Mouse (Mus musculus) stomach, embryonic 14.5 days (tissue): Measurements from ENCODE around the gene Hs1bp3. TPM values are rescaled to one million over a fixed set of nuclear protein-coding genes. Genes with fewer than 3 reads are reported as not detected.
A peak's percentile ranks its signal among the peaks of the same experiment; 100 is the strongest.

Experiments
- ATAC-seq: fragments of 200-750 bp; cut with Nextera tagmentation; 2 replicates; pipeline ENCODE4 v1.8.0; 2017; ENCODE audit warnings: low read depth, moderate TSS enrichment; ENCODE audit not compliant: insufficient number of reproducible peaks, insufficient read depth, low FRiP score
- H3K27ac ChIP-seq: fragments of 300-500 bp; sonication (generic); 2 replicates; pipeline ENCODE4 v1.5.1; 2014; ENCODE audit warnings: mild to moderate bottlenecking, low read length, moderate library complexity, mixed read lengths
- H3K27me3 ChIP-seq: fragments of 300-500 bp; sonication (generic); 2 replicates; pipeline ENCODE4 v1.6.1; 2014; ENCODE audit warnings: low read length, control low read depth, mixed read lengths; ENCODE audit not compliant: control insufficient read depth, insufficient read depth
- H3K36me3 ChIP-seq: fragments of 300-500 bp; sonication (generic); 2 replicates; pipeline ENCODE4 v1.6.1; 2014; ENCODE audit warnings: mild to moderate bottlenecking, control low read depth, low read length, moderate library complexity, mixed read lengths; ENCODE audit not compliant: control insufficient read depth, insufficient read depth
- H3K4me1 ChIP-seq: fragments of 300-500 bp; sonication (generic); 2 replicates; pipeline ENCODE4 v1.6.1; 2014; ENCODE audit warnings: low read length, control low read depth, mixed read lengths; ENCODE audit not compliant: control insufficient read depth, insufficient read depth
- H3K4me2 ChIP-seq: fragments of 300-500 bp; sonication (generic); replicated peaks from 2 replicates; pipeline ENCODE4 v1.6.1; 2014; ENCODE audit warnings: low read depth, low read length, control low read depth
- H3K4me3 ChIP-seq: fragments of 300-500 bp; sonication (generic); 2 replicates; pipeline ENCODE4 v1.5.1; 2014; ENCODE audit warnings: low read depth, low read length, control low read depth
- H3K9ac ChIP-seq: fragments of 300-500 bp; sonication (generic); replicated peaks from 2 replicates; pipeline ENCODE4 v1.6.1; 2014; ENCODE audit warnings: low read depth, mild to moderate bottlenecking, control low read depth, low read length, moderate library complexity, mixed read lengths
- H3K9me3 ChIP-seq: fragments of 300-500 bp; sonication (generic); 2 replicates; pipeline ENCODE4 v1.6.1; 2016; ENCODE audit warnings: low read depth, low read length, control low read depth; ENCODE audit not compliant: control insufficient read depth
- WGBS: fragments of 180-500 bp; shearing (Covaris S2); extraction: QIAGEN DNeasy Blood & Tissue Kit; methylation state at CpG from one replicate; pipeline ENCODE4 v1.1.7; 2014; 5-methylcytosine and 5-hydroxymethylcytosine counted together
- polyA plus RNA-seq: library from polyadenylated mRNA; unstranded; fragments of >200 nt; fragmentation: Nextera tagmentation; extraction: Ambion mirVana; gene quantifications from 2 replicates; pipeline ENCODE4 v1.2.1, GENCODE M21; 2014

Hs1bp3 gene
- polyA plus RNA-seq, 1 experiment from 2014 or later = 11.2 TPM

GRCm38 (mm10) chr12:8357449-8357848 lies 44.2 kb downstream of the Hs1bp3 start:
- H3K4me1 ChIP-seq = peaks cover 10% of the 10 kb centered on the region
- peak; percentile 88; the same call in 1 of the 2 replicates for ATAC-seq

GRCm38 (mm10) chr12:8358344-8358966 lies 45.2 kb downstream of the Hs1bp3 start:
- Histone ChIP-seq H3K4me1 (peaks cover 10% of the 10 kb centered on the region), H3K4me3 (no peak overlapping the region), H3K27me3 (no peaks in the 10 kb centered on the region), H3K9me3 (peaks cover 2% of the 10 kb centered on the region; the same call in 1 of the 2 replicates), H3K4me2 (no peak overlapping the region), H3K36me3 (no peaks in the 10 kb centered on the region), H3K9ac (no peak overlapping the region), H3K27ac (peak overlapping the region; percentile 71)
- no peak for ATAC-seq
- WGBS = 84% methylated on average over 5 of the region's 5 CpGs

More at GRCm38 (mm10) chr12:8357449-8357848, 44.2 kb downstream of the Hs1bp3 start:
- H3K27ac ChIP-seq = peak overlapping the region; percentile 71
- no peaks in the 10 kb centered on the region for H3K27me3 ChIP-seq
- H3K4me3 ChIP-seq = no peak overlapping the region
- H3K9ac ChIP-seq = no peak overlapping the region
- peaks cover 2% of the 10 kb centered on the region; the same call in 1 of the 2 replicates for H3K9me3 ChIP-seq
- WGBS = 28% methylated on average over 5 of the region's 5 CpGs
- no peak overlapping the region for H3K4me2 ChIP-seq
- H3K36me3 ChIP-seq = no peaks in the 10 kb centered on the region

- Histone ChIP-seq H3K27me3 (no peaks in the 10 kb centered on the region), H3K9ac (no peak overlapping the region), H3K36me3 (no peaks in the 10 kb centered on the region), H3K27ac (no peak overlapping the region), H3K4me2 (no peak overlapping the region), H3K4me1 (peaks cover 10% of the 10 kb centered on the region), H3K4me3 (no peak overlapping the region), H3K9me3 (peaks cover 2% of the 10 kb centered on the region; the same call in 1 of the 2 replicates)
- 92% methylated on average over 3 of the region's 3 CpGs for WGBS
- no peak for ATAC-seq
Measured at GRCm38 (mm10) chr12:8359418-8360112, 46.3 kb downstream of the Hs1bp3 start.

- ATAC-seq = no peak
- H3K9ac ChIP-seq = no peak overlapping the region
- WGBS = 75% methylated on average over 5 of the region's 5 CpGs
Measured at GRCm38 (mm10) chr12:8361866-8362265, 48.6 kb downstream of the Hs1bp3 start.

GRCm38 (mm10) chr12:8362400-8362799 lies 49.2 kb downstream of the Hs1bp3 start:
- WGBS = 54% methylated on average over 7 of the region's 7 CpGs
- no peaks in the 10 kb centered on the region for H3K27me3 ChIP-seq
- H3K27ac ChIP-seq = no peak overlapping the region
- H3K36me3 ChIP-seq = no peaks in the 10 kb centered on the region
- H3K4me1 ChIP-seq = peaks cover 10% of the 10 kb centered on the region
- no peak overlapping the region for H3K4me2 ChIP-seq
- no peak overlapping the region for H3K4me3 ChIP-seq
- no peaks in the 10 kb centered on the region for H3K9me3 ChIP-seq
- no peak overlapping the region for H3K9ac ChIP-seq
- ATAC-seq = no peak

More at GRCm38 (mm10) chr12:8361866-8362265, 48.6 kb downstream of the Hs1bp3 start:
- H3K27ac ChIP-seq = no peak overlapping the region
- H3K9me3 ChIP-seq = no peaks in the 10 kb centered on the region
- no peak overlapping the region for H3K4me3 ChIP-seq
- H3K4me1 ChIP-seq = peaks cover 10% of the 10 kb centered on the region
- no peak overlapping the region for H3K4me2 ChIP-seq
- H3K36me3 ChIP-seq = no peaks in the 10 kb centered on the region
- H3K27me3 ChIP-seq = no peaks in the 10 kb centered on the region

GRCm38 (mm10) chr12:8364321-8364838 lies 51.1 kb downstream of the Hs1bp3 start:
- no peaks in the 10 kb centered on the region for H3K27me3 ChIP-seq
- H3K4me3 ChIP-seq = no peak overlapping the region
- no peaks in the 10 kb centered on the region for H3K9me3 ChIP-seq
- WGBS = 37% methylated on average over 6 of the region's 6 CpGs
- H3K4me2 ChIP-seq = no peak overlapping the region
- no peak overlapping the region for H3K9ac ChIP-seq
- no peak overlapping the region for H3K27ac ChIP-seq
- no peaks in the 10 kb centered on the region for H3K4me1 ChIP-seq
- ATAC-seq = no peak; the same call in 1 of the 2 replicates
- no peaks in the 10 kb centered on the region for H3K36me3 ChIP-seq

- Histone ChIP-seq H3K36me3 (no peaks in the 10 kb centered on the region), H3K4me3 (no peak overlapping the region), H3K4me1 (no peaks in the 10 kb centered on the region), H3K27ac (no peak overlapping the region), H3K9ac (no peak overlapping the region), H3K27me3 (no peaks in the 10 kb centered on the region), H3K9me3 (no peaks in the 10 kb centered on the region), H3K4me2 (no peak overlapping the region)
- ATAC-seq = no peak
- 55% methylated on average over 7 of the region's 7 CpGs for WGBS
Measured at GRCm38 (mm10) chr12:8365336-8365735, 52.1 kb downstream of the Hs1bp3 start.

GRCm38 (mm10) chr12:8365905-8366576 lies 52.8 kb downstream of the Hs1bp3 start:
- Histone ChIP-seq H3K9ac (no peak overlapping the region), H3K4me1 (no peaks in the 10 kb centered on the region), H3K9me3 (no peaks in the 10 kb centered on the region), H3K36me3 (no peaks in the 10 kb centered on the region), H3K4me3 (no peak overlapping the region), H3K27ac (no peak overlapping the region), H3K27me3 (no peaks in the 10 kb centered on the region), H3K4me2 (no peak overlapping the region)
- WGBS = 63% methylated on average over 5 of the region's 5 CpGs
- no peak for ATAC-seq
